Mouse (Mus musculus) forebrain, embryonic 15.5 days (tissue): ENCODE data around the gene Rxfp1. TPM values are rescaled to one million over a fixed set of nuclear protein-coding genes. Genes with fewer than 3 reads are reported as not detected.

Source experiments
- ATAC-seq: fragments of 200-750 bp; cut with Nextera tagmentation; replicated peaks from 2 replicates; pipeline ENCODE4 v1.8.0; 2017; ENCODE audit warnings: mild to moderate bottlenecking, moderate TSS enrichment, moderate library complexity
- H3K27ac ChIP-seq: fragments of 300-500 bp; sonication (generic); replicated peaks from 2 replicates; pipeline ENCODE4 v1.5.1; 2015; ENCODE audit warnings: mild to moderate bottlenecking, inconsistent platforms
- H3K27me3 ChIP-seq: fragments of 300-500 bp; sonication (generic); 2 replicates; pipeline ENCODE4 v1.6.1; 2015; ENCODE audit warnings: inconsistent platforms
- H3K36me3 ChIP-seq: fragments of 300-500 bp; sonication (generic); 2 replicates; pipeline ENCODE4 v1.6.1; 2015; ENCODE audit warnings: mild to moderate bottlenecking, inconsistent platforms
- H3K4me1 ChIP-seq: fragments of 300-500 bp; sonication (generic); 2 replicates; pipeline ENCODE4 v1.6.1; 2015; ENCODE audit warnings: inconsistent platforms
- H3K4me2 ChIP-seq: fragments of 300-500 bp; sonication (generic); replicated peaks from 2 replicates; pipeline ENCODE4 v1.6.1; 2015; ENCODE audit warnings: mild to moderate bottlenecking, inconsistent platforms
- H3K4me3 ChIP-seq: fragments of 300-500 bp; sonication (generic); 2 replicates; pipeline ENCODE4 v1.5.1; 2015; ENCODE audit warnings: mild to moderate bottlenecking, inconsistent platforms
- H3K9ac ChIP-seq: fragments of 300-500 bp; sonication (generic); replicated peaks from 2 replicates; pipeline ENCODE4 v1.6.1; 2015; ENCODE audit warnings: mild to moderate bottlenecking, inconsistent platforms
- H3K9me3 ChIP-seq: fragments of 300-500 bp; sonication (generic); 2 replicates; pipeline ENCODE4 v1.6.1; 2016; ENCODE audit warnings: inconsistent platforms
- WGBS: fragments of 180-500 bp; shearing (Covaris S2); methylation state at CpG from one replicate; pipeline ENCODE4 v1.1.7; 2015; ENCODE audit warnings: mixed read lengths; 5-methylcytosine and 5-hydroxymethylcytosine counted together
- polyA plus RNA-seq: library from polyadenylated mRNA; unstranded; fragments of >200 nt; fragmentation: Nextera tagmentation; extraction: Ambion mirVana; gene quantifications from 2 replicates; pipeline ENCODE4 v1.2.1, GENCODE M21; 2015

Gene Rxfp1
- polyA plus RNA-seq, 1 experiment from 2014 or later: 0.22 TPM

DNA sequence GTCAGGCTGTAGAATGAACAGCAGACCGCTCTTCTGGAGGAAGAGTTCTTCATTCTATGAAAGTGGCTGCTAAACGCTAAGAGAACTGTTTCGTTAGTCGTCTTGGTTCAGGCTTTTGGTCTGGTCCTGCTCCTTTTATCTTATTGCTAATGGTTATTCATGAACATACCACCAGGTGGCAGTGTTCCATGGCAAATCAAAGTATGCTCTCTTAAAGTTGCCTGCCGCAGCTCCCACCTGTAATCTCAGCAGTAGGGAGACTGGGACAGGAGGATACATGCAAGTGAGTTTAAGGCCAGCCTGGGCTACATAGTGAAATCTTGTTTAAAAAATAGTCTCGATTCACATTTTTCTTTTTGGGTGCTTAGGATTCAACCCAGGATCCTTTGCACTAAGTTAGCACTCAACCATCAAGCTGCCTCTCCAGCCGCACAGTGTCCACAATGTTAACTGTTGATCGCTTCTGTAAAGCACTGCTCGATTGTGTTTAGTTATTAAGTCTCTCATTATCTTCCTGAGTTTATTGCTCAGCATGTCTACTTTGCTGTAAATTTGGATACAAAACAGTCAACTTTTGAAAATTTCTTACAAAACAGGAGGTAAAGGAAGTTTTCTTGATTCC is 72.8 kb downstream of the Rxfp1 start:
- no peak overlapping the region for H3K27ac ChIP-seq
- no peaks in the 10 kb centered on the region for H3K27me3 ChIP-seq
- no peaks in the 10 kb centered on the region for H3K9me3 ChIP-seq
- no peaks in the 10 kb centered on the region for H3K4me1 ChIP-seq
- H3K4me3 ChIP-seq: no peak overlapping the region
- no peak overlapping the region for H3K9ac ChIP-seq
- H3K36me3 ChIP-seq: no peaks in the 10 kb centered on the region
- WGBS: 39% methylated on average over 9 of the region's 9 CpGs
- ATAC-seq: peak; percentile 66
- H3K4me2 ChIP-seq: no peak overlapping the region

DNA sequence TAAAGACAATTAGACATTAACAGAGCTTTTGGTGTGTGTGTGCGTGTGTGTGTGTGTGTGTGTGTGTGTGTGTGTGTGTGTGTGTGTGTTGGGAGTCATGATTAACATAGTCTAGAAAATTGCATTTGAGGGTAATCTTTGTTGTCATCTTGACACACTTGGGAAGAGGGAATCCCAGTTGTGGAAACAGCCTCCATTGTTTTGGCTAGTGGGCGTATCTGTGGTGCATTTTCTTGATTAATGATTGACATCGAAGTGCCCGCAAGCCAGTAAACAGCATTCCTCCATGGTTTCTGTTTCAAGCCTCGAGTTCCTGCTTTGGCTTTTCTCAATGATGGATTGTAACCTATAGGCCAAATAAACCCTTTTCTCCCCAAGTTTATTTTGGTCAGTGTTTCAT is 81.0 kb downstream of the Rxfp1 start:
- no peak overlapping the region for H3K4me3 ChIP-seq
- no peaks in the 10 kb centered on the region for H3K9me3 ChIP-seq
- no peak overlapping the region for H3K27ac ChIP-seq
- 68% methylated on average over 5 of the region's 5 CpGs for WGBS
- ATAC-seq: no peak
- no peak overlapping the region for H3K9ac ChIP-seq
- no peaks in the 10 kb centered on the region for H3K4me1 ChIP-seq
- no peak overlapping the region for H3K4me2 ChIP-seq
- no peaks in the 10 kb centered on the region for H3K36me3 ChIP-seq
- no peaks in the 10 kb centered on the region for H3K27me3 ChIP-seq

- no peaks in the 10 kb centered on the region for H3K36me3 ChIP-seq
- H3K4me2 ChIP-seq: no peak overlapping the region
- H3K4me1 ChIP-seq: no peaks in the 10 kb centered on the region
- no peak for ATAC-seq
- no peak overlapping the region for H3K4me3 ChIP-seq
- H3K9ac ChIP-seq: no peak overlapping the region
- H3K9me3 ChIP-seq: no peaks in the 10 kb centered on the region
- no peaks in the 10 kb centered on the region for H3K27me3 ChIP-seq
- WGBS: 91% methylated on average over 6 of the region's 6 CpGs
- H3K27ac ChIP-seq: no peak overlapping the region
Observed at GRCm38 (mm10) chr3:79652129-79652528, 85.6 kb downstream of the Rxfp1 start.

GRCm38 (mm10) chr3:79629416-79629730 is 108.3 kb downstream of the Rxfp1 start, which contains the start of gene Etfdh:
Gene Etfdh, minus strand, starts transcription at chr3:79629500.
- under 1% methylated on average over 11 of the region's 11 CpGs for WGBS
- peak within 1 kb of the TSS; percentile 64 for H3K4me3 ChIP-seq
- H3K4me1 ChIP-seq: peaks cover 18% of the 10 kb centered on the region
- H3K27ac ChIP-seq: peak within 1 kb of the TSS; percentile 84
- H3K36me3 ChIP-seq: peaks cover 23% of the 10 kb centered on the region
- peak; percentile 44 for ATAC-seq
- H3K9ac ChIP-seq: peak within 1 kb of the TSS; percentile 69
- no peaks in the 10 kb centered on the region for H3K27me3 ChIP-seq
- H3K4me2 ChIP-seq: peak within 1 kb of the TSS; percentile 84
- H3K9me3 ChIP-seq: no peaks in the 10 kb centered on the region

- Histone ChIP-seq H3K9ac (peak within 1 kb of the TSS; percentile 69), H3K27ac (peak within 1 kb of the TSS; percentile 84), H3K27me3 (no peaks in the 10 kb centered on the region), H3K4me2 (peak within 1 kb of the TSS; percentile 84), H3K4me3 (peak within 1 kb of the TSS; percentile 64), H3K36me3 (peaks cover 22% of the 10 kb centered on the region), H3K4me1 (peaks cover 18% of the 10 kb centered on the region), H3K9me3 (no peaks in the 10 kb centered on the region)
- ATAC-seq: peak; percentile 99
- under 1% methylated on average over 60 of the region's 60 CpGs for WGBS
Observed at GRCm38 (mm10) chr3:79628561-79629415, 108.9 kb downstream of the Rxfp1 start, which contains the start of gene 4930579G24Rik. Gene 4930579G24Rik, plus strand, starts transcription at chr3:79629079.

GRCm38 (mm10) chr3:79628182-79628560 is 109.5 kb downstream of the Rxfp1 start:
- 1% methylated on average over 9 of the region's 9 CpGs for WGBS
- H3K4me2 ChIP-seq: peak overlapping the region; percentile 84
- H3K9me3 ChIP-seq: no peaks in the 10 kb centered on the region
- H3K4me1 ChIP-seq: peaks cover 18% of the 10 kb centered on the region
- peak overlapping the region; percentile 69 for H3K9ac ChIP-seq
- peaks cover 17% of the 10 kb centered on the region for H3K36me3 ChIP-seq
- peak overlapping the region; percentile 64 for H3K4me3 ChIP-seq
- ATAC-seq: no peak
- peak overlapping the region; percentile 82 for H3K27ac ChIP-seq
- H3K27me3 ChIP-seq: no peaks in the 10 kb centered on the region

DNA sequence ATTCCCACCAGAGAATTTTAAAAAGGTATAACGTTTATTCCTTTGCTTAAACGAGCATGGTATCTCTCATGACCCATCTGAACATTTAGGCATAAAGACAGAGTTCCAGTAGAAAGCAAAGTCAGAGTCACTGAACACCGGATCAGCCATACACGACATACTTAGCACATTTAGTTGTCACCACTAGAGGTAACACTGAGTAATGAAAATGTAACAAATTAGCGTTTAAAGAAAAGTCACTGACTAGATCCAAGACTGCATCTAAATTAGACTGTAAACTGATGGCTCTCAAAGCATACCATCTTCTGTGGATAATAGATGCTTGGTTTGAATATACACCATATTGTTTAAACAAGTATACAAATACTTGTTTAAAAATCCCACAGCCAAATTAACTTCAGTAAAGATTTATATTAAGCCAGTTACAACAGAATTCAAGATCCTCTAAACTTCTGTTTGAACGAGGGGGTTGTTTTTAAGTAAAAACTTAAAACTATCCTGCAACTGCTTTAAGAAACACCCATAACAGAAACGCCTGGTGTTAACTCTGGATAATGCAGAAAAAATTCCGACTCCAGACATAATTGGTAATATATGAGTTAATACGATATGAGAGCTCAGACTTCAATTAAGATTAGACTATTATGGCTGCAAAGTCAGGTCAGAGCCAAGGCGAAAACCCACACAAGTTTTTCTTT is 110.0 kb downstream of the Rxfp1 start:
- no peaks in the 10 kb centered on the region for H3K9me3 ChIP-seq
- H3K4me2 ChIP-seq: peak overlapping the region; percentile 84
- H3K27ac ChIP-seq: no peak overlapping the region
- peaks cover 16% of the 10 kb centered on the region for H3K36me3 ChIP-seq
- 27% methylated on average over 10 of the region's 10 CpGs for WGBS
- ATAC-seq: no peak
- peak overlapping the region; percentile 69 for H3K9ac ChIP-seq
- H3K4me1 ChIP-seq: peaks cover 18% of the 10 kb centered on the region
- peak overlapping the region; percentile 64 for H3K4me3 ChIP-seq
- no peaks in the 10 kb centered on the region for H3K27me3 ChIP-seq

GRCm38 (mm10) chr3:79609886-79610285 is 127.8 kb downstream of the Rxfp1 start:
- Histone ChIP-seq H3K4me2 (no peak overlapping the region), H3K4me3 (no peak overlapping the region), H3K9me3 (no peaks in the 10 kb centered on the region), H3K36me3 (peaks cover 58% of the 10 kb centered on the region), H3K9ac (no peak overlapping the region), H3K4me1 (no peaks in the 10 kb centered on the region), H3K27me3 (no peaks in the 10 kb centered on the region), H3K27ac (no peak overlapping the region)
- no peak for ATAC-seq
- WGBS: 90% methylated on average over 2 of the region's 2 CpGs

- H3K4me2 ChIP-seq: no peak overlapping the region
- no peak overlapping the region for H3K4me3 ChIP-seq
- no peak overlapping the region for H3K27ac ChIP-seq
- peaks cover 54% of the 10 kb centered on the region for H3K36me3 ChIP-seq
- no peak for ATAC-seq
- no peaks in the 10 kb centered on the region for H3K9me3 ChIP-seq
- no peaks in the 10 kb centered on the region for H3K27me3 ChIP-seq
- H3K4me1 ChIP-seq: peaks cover 18% of the 10 kb centered on the region
- 94% methylated on average over 7 of the region's 7 CpGs for WGBS
- no peak overlapping the region for H3K9ac ChIP-seq
Observed at GRCm38 (mm10) chr3:79595468-79595867, 142.2 kb downstream of the Rxfp1 start.

- Histone ChIP-seq H3K4me1 (peaks cover 18% of the 10 kb centered on the region), H3K27me3 (no peaks in the 10 kb centered on the region), H3K36me3 (peaks cover 26% of the 10 kb centered on the region), H3K4me2 (peak overlapping the region; percentile 61), H3K9ac (peak overlapping the region; percentile 78), H3K4me3 (peak overlapping the region; percentile 78), H3K27ac (peak overlapping the region; percentile 74; the same call in 1 of the 2 replicates), H3K9me3 (no peaks in the 10 kb centered on the region)
- WGBS: 6% methylated on average over 15 of the region's 15 CpGs
- ATAC-seq: peak; percentile 37; the same call in 1 of the 2 replicates
Observed at GRCm38 (mm10) chr3:79591793-79592471, 145.7 kb downstream of the Rxfp1 start.
